Mouse (Mus musculus): ENCODE measurements around the gene Gm10053. TPM values are rescaled to one million over a fixed set of nuclear protein-coding genes. Genes with fewer than 3 reads are reported as not detected.
"Not testable (repeated sequence)": the region's sequence is repeated elsewhere in the genome, so short reads cannot be mapped to it uniquely, and the experiment has no call there.

Gm10053 gene
- 20.2 and 41.7 TPM in 2 replicates for polyA plus RNA-seq (2012; rRNA removed)
- polyA plus RNA-seq (2014; fragmentation: Nextera tagmentation; extraction: Ambion mirVana), result 165 and 173 TPM in 2 replicates

DNA sequence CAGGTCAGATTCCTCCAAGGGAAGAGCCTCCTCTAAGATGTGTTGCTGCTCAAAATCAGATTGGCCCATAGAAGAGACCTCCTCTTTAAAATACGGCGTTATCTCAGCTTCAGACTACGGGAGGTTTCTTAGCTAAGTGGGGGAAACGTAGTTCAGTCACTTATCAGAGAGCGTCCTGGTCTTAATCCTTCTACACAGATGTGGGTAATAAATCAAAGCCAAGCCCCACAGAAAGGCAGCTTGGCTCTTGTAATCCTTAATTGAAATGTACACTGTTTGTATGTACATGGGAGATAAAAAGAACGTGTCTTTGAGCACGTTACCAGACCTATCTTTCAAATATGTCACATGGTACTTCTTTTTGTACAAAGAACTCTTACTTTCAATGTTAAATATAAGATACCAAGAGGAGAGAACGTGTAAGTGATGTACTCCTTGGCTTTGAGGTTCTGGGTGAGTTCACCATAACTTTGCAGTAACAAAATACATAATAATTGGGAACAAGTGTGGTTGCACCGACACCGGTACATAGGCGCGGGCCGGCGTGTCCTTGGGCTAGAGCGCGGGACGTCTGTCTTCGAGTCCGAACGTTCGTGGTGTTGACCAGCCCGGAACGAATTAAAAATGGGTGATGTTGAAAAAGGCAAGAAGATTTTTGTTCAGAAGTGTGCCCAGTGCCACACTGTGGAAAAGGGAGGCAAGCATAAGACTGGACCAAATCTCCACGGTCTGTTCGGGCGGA lies at the start of gene Gm10053:
Gm10053 (plus strand) TSS at position 558 of the 742 bp plus-strand sequence.
- H3K4me2 ChIP-seq (ENCODE audit: low read depth); H3K27me3 ChIP-seq (ENCODE audit: control insufficient read depth, insufficient read depth, low read length); H3K9me3 ChIP-seq (ENCODE audit: control insufficient read depth, low read length); ATAC-seq (ENCODE audit: insufficient read depth); H3K9ac ChIP-seq (replicated peaks); H3K27ac ChIP-seq; H3K4me3 ChIP-seq (ENCODE audit: insufficient read depth in 1 of 2, low read depth in 2 of 2, low read length in 2 of 2); DNase-seq (ENCODE audit: low read depth in 3 of 3, low spot score in 3 of 3); H3K4me1 ChIP-seq (replicated peaks; ENCODE audit: control insufficient read depth in 2 of 2, insufficient read depth in 2 of 2, low read length in 1 of 2); H3K36me3 ChIP-seq (replicated peaks; ENCODE audit: control insufficient read depth, insufficient read depth, low read depth): not testable (repeated sequence)
- 51% methylated on average over 23 of the region's 26 CpGs for WGBS (ENCODE audit: insufficient replicate concordance)

DNA sequence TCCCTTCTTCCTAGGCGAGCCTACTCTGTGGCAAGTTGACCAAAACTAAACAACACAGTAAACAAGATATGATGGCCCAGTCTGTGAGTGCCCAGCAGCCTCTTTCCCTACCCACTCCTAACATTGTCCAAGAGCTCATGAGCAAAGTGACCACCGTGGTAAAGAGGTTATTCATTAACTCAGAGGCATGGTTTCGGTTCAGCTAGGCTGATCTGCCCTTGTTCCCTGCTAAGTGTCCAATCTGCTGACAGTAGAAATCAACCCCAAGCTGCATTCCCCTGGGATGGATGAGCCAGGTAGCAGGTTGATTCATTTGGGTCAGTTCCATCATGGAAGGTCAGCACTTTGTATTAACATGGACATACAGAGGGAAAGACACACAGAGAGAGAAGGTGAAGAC lies 33.4 kb upstream of the Gm10053 start:
- Histone ChIP-seq H3K9me3 (ENCODE audit: control insufficient read depth, low read length) (no peaks in the 10 kb centered on the region), H3K4me3 (ENCODE audit: insufficient read depth in 1 of 2, low read depth in 2 of 2, low read length in 2 of 2) (no peak overlapping the region), H3K9ac (replicated peaks) (no peak overlapping the region), H3K27ac (no peak overlapping the region), H3K4me2 (ENCODE audit: low read depth) (no peak overlapping the region), H3K36me3 (replicated peaks; ENCODE audit: control insufficient read depth, insufficient read depth, low read depth) (no peaks in the 10 kb centered on the region), H3K27me3 (ENCODE audit: control insufficient read depth, insufficient read depth, low read length) (no peaks in the 10 kb centered on the region), H3K4me1 (replicated peaks; ENCODE audit: control insufficient read depth in 2 of 2, insufficient read depth in 2 of 2, low read length in 1 of 2) (no peaks in the 10 kb centered on the region)
- DNase-seq (ENCODE audit: low read depth in 3 of 3, low spot score in 3 of 3) (no peak), ATAC-seq (ENCODE audit: insufficient read depth) (no peak)
- WGBS (ENCODE audit: insufficient replicate concordance), result 45% methylated on average over 3 of the region's 3 CpGs
- TF ChIP-seq CTCF (IDR thresholded peaks at IDR 0.05; ENCODE audit: low read depth), result no peak

DNA sequence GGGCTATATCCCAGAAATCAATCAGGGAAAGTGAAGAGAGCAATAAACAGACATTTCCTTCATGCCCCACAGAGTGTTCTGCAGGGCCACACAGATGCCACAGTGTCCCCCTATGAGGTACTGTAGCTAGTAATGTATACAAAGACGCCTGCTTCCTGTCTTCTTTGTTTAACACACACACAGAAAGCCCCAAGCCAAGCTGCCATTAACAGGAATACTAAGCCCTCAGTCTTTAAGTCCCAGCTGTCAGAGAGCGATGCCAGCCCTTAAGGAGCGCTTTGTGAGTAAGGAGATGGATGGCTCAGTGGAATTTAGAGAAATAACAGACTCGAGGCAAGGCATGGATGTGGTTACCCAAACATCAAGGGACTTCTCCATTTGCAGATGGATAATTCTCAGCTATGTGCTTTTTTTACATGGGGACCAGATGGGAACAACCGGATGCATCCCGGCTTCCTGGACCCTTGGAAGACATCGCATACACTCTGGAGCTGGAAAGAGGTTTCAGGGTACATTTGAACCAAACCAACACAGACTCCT lies 30.4 kb upstream of the Gm10053 start:
- Histone ChIP-seq H3K4me1 (replicated peaks; ENCODE audit: control insufficient read depth in 2 of 2, insufficient read depth in 2 of 2, low read length in 1 of 2) (no peaks in the 10 kb centered on the region), H3K27ac (no peak overlapping the region), H3K9me3 (ENCODE audit: control insufficient read depth, low read length) (no peaks in the 10 kb centered on the region), H3K9ac (replicated peaks) (no peak overlapping the region), H3K36me3 (replicated peaks; ENCODE audit: control insufficient read depth, insufficient read depth, low read depth) (no peaks in the 10 kb centered on the region), H3K4me2 (ENCODE audit: low read depth) (no peak overlapping the region), H3K27me3 (ENCODE audit: control insufficient read depth, insufficient read depth, low read length) (no peaks in the 10 kb centered on the region), H3K4me3 (ENCODE audit: insufficient read depth in 1 of 2, low read depth in 2 of 2, low read length in 2 of 2) (no peak overlapping the region)
- 27% methylated on average over 7 of the region's 7 CpGs for WGBS (ENCODE audit: insufficient replicate concordance)
- no peak for DNase-seq (ENCODE audit: low read depth in 3 of 3, low spot score in 3 of 3)
- TF ChIP-seq CTCF (IDR thresholded peaks at IDR 0.05; ENCODE audit: low read depth) (no peak), EP300 (IDR thresholded peaks at IDR 0.05; ENCODE audit: low read depth) (no peak)
- no peak for ATAC-seq (ENCODE audit: insufficient read depth)

DNA sequence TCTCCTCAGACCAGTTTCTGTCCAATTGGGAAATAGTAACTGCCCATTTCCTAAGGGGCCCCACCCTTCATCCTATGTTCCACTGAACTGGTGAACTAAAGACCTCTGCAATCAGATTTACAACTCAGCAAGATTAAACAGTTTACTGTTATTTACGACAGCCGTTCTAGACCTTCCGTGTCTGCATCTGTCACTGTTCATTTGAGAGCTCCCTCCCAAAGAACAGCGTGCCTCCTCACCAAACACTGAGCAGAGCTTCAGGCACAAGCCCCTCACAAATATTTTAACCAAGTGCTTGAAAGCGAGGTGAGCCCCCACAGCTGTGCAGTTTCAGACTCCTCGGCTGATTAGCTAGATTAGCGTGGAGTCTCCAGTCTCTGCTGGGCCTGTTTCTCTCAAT lies 27.1 kb upstream of the Gm10053 start:
- no peak for ATAC-seq (ENCODE audit: insufficient read depth)
- DNase-seq (ENCODE audit: low read depth in 3 of 3, low spot score in 3 of 3), result no peak

DNA sequence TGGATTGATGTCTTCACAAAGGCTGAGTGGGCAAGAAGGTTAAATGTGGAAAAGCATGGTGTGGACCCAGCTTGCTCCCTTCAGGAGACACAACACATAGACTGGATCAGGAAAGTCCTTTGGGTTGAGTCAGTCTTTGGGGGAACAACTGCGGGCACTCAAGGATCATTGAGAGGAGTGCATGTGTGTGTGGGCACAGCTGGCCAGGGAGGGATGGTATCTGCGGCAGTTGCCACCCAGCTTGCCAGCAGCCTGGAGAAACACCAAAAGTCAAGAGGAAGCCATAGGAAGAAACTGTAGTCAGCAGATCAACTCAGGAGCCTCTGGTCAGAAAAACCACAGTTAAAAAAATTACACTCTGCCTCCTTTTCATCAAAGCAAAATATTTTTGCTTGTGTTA lies 26.6 kb upstream of the Gm10053 start:
- DNase-seq (ENCODE audit: low read depth in 3 of 3, low spot score in 3 of 3) (no peak), ATAC-seq (ENCODE audit: insufficient read depth) (no peak)
- WGBS (ENCODE audit: insufficient replicate concordance), result 69% methylated on average over 2 of the region's 2 CpGs
- Histone ChIP-seq H3K4me3 (ENCODE audit: insufficient read depth in 1 of 2, low read depth in 2 of 2, low read length in 2 of 2) (no peak overlapping the region), H3K4me2 (ENCODE audit: low read depth) (no peak overlapping the region), H3K27ac (no peak overlapping the region), H3K9ac (replicated peaks) (no peak overlapping the region), H3K4me1 (replicated peaks; ENCODE audit: control insufficient read depth in 2 of 2, insufficient read depth in 2 of 2, low read length in 1 of 2) (no peaks in the 10 kb centered on the region), H3K27me3 (ENCODE audit: control insufficient read depth, insufficient read depth, low read length) (no peaks in the 10 kb centered on the region), H3K36me3 (replicated peaks; ENCODE audit: control insufficient read depth, insufficient read depth, low read depth) (no peaks in the 10 kb centered on the region), H3K9me3 (ENCODE audit: control insufficient read depth, low read length) (no peaks in the 10 kb centered on the region)
- TF ChIP-seq CTCF (IDR thresholded peaks at IDR 0.05; ENCODE audit: low read depth) (no peak), EP300 (IDR thresholded peaks at IDR 0.05; ENCODE audit: low read depth) (no peak)

More for the DNA sequence above, 27.1 kb upstream of the Gm10053 start:
- Histone ChIP-seq H3K36me3 (replicated peaks; ENCODE audit: control insufficient read depth, insufficient read depth, low read depth) (no peaks in the 10 kb centered on the region), H3K9ac (replicated peaks) (no peak overlapping the region), H3K4me2 (ENCODE audit: low read depth) (no peak overlapping the region), H3K27me3 (ENCODE audit: control insufficient read depth, insufficient read depth, low read length) (no peaks in the 10 kb centered on the region), H3K27ac (no peak overlapping the region), H3K4me3 (ENCODE audit: insufficient read depth in 1 of 2, low read depth in 2 of 2, low read length in 2 of 2) (no peak overlapping the region), H3K4me1 (replicated peaks; ENCODE audit: control insufficient read depth in 2 of 2, insufficient read depth in 2 of 2, low read length in 1 of 2) (no peaks in the 10 kb centered on the region), H3K9me3 (ENCODE audit: control insufficient read depth, low read length) (no peaks in the 10 kb centered on the region)
- TF ChIP-seq CTCF (IDR thresholded peaks at IDR 0.05; ENCODE audit: low read depth) (no peak), EP300 (IDR thresholded peaks at IDR 0.05; ENCODE audit: low read depth) (no peak)
- 52% methylated on average over 7 of the region's 7 CpGs for WGBS (ENCODE audit: insufficient replicate concordance)

All from liver, embryonic 14.5 days (tissue).